Mouse (Mus musculus) cerebellum, postnatal 4 days (tissue): Measurements from ENCODE around the gene Ccdc83.

Source experiments
- DNase-seq, 2 experiments: peaks; one replicate each; pipeline ENCODE4 v3.0.0; 2022; ENCODE audit warnings: low spot score in 2 of 2, mixed read lengths in 1 of 2

Ccdc83 gene

GRCm38 (mm10) chr7:90261902-90262599 is 3.5 kb downstream of the Ccdc83 start:
- no peak for DNase-seq

GRCm38 (mm10) chr7:90259899-90260298 is 5.7 kb downstream of the Ccdc83 start:
- DNase-seq, result no peak

- no peak for DNase-seq
Observed at GRCm38 (mm10) chr7:90258701-90259100, 6.9 kb downstream of the Ccdc83 start.

- no peak for DNase-seq
Observed at GRCm38 (mm10) chr7:90252946-90253345, 12.6 kb downstream of the Ccdc83 start.

- no peak for DNase-seq
Observed at GRCm38 (mm10) chr7:90243643-90244042, 21.9 kb downstream of the Ccdc83 start.

- DNase-seq, result no peak
Observed at GRCm38 (mm10) chr7:90243151-90243550, 22.4 kb downstream of the Ccdc83 start.

GRCm38 (mm10) chr7:90236289-90236905 is 29.2 kb downstream of the Ccdc83 start:
- DNase-seq, result no peak

GRCm38 (mm10) chr7:90233921-90234320 is 31.7 kb downstream of the Ccdc83 start:
- no peak for DNase-seq

GRCm38 (mm10) chr7:90231431-90231830 is 34.1 kb downstream of the Ccdc83 start:
- no peak for DNase-seq

- DNase-seq, result peak in 1 of 2 experiments; percentile 20
Observed at GRCm38 (mm10) chr7:90228884-90229283, 36.7 kb downstream of the Ccdc83 start.

GRCm38 (mm10) chr7:90228075-90228474 is 37.5 kb downstream of the Ccdc83 start:
- DNase-seq, result no peak

- DNase-seq, result no peak
Observed at GRCm38 (mm10) chr7:90221487-90221886, 44.1 kb downstream of the Ccdc83 start.

- DNase-seq, result no peak
Observed at GRCm38 (mm10) chr7:90218122-90218521, 47.5 kb downstream of the Ccdc83 start.

GRCm38 (mm10) chr7:90216511-90216910 is 49.1 kb downstream of the Ccdc83 start:
- no peak for DNase-seq

- no peak for DNase-seq
Observed at GRCm38 (mm10) chr7:90210947-90211346, 54.6 kb downstream of the Ccdc83 start.

GRCm38 (mm10) chr7:90210116-90210515 is 55.5 kb downstream of the Ccdc83 start:
- no peak for DNase-seq

GRCm38 (mm10) chr7:90203914-90204313 is 61.7 kb downstream of the Ccdc83 start:
- no peak for DNase-seq

GRCm38 (mm10) chr7:90201877-90202465 is 63.6 kb downstream of the Ccdc83 start:
- no peak for DNase-seq

- no peak for DNase-seq
Observed at GRCm38 (mm10) chr7:90200251-90200650, 65.3 kb downstream of the Ccdc83 start.

GRCm38 (mm10) chr7:90180635-90181034 is 84.9 kb downstream of the Ccdc83 start:
- no peak for DNase-seq

- DNase-seq, result no peak
Observed at GRCm38 (mm10) chr7:90175576-90175975, 90.0 kb downstream of the Ccdc83 start.
